Mouse (Mus musculus): ENCODE data around the gene Gm29133. TPM values are rescaled to one million over a fixed set of nuclear protein-coding genes. Genes with fewer than 3 reads are reported as not detected.

Gene Gm29133
- not detected in 2 replicates for polyA plus RNA-seq (2015; fragmentation: Nextera tagmentation; extraction: Ambion mirVana)

- Histone ChIP-seq H3K4me3 (no peak within 1 kb of the TSS), H3K27me3 (replicated peaks) (no peaks in the 10 kb centered on the region), H3K9ac (no peak within 1 kb of the TSS), H3K4me1 (no peaks in the 10 kb centered on the region), H3K27ac (replicated peaks) (no peak within 1 kb of the TSS), H3K36me3 (no peaks in the 10 kb centered on the region), H3K4me2 (no peak within 1 kb of the TSS), H3K9me3 (no peaks in the 10 kb centered on the region)
- WGBS = 56% methylated on average over 5 of the region's 5 CpGs
- no peak for ATAC-seq (ENCODE audit: extremely low read depth, insufficient number of reproducible peaks, low FRiP score, low TSS enrichment)
These were observed at the start of gene Gm29133 for GRCm38 (mm10) chr3:75747897-75748296. TSS of gene Gm29133 (plus strand) at chr3:75748197.

- Histone ChIP-seq H3K36me3 (no peaks in the 10 kb centered on the region), H3K27me3 (replicated peaks) (no peaks in the 10 kb centered on the region), H3K4me1 (peaks cover 10% of the 10 kb centered on the region), H3K9ac (no peak overlapping the region), H3K4me2 (no peak overlapping the region), H3K9me3 (no peaks in the 10 kb centered on the region), H3K4me3 (no peak overlapping the region), H3K27ac (replicated peaks) (no peak overlapping the region)
- WGBS = 85% methylated on average over 3 of the region's 3 CpGs
- no peak for ATAC-seq (ENCODE audit: extremely low read depth, insufficient number of reproducible peaks, low FRiP score, low TSS enrichment)
These were observed 48.9 kb upstream of the Gm29133 start for GRCm38 (mm10) chr3:75699088-75699487.

GRCm38 (mm10) chr3:75701336-75701735, 46.7 kb upstream of the Gm29133 start:
- Histone ChIP-seq H3K9me3 (no peaks in the 10 kb centered on the region), H3K4me2 (no peak overlapping the region), H3K4me3 (no peak overlapping the region), H3K27me3 (replicated peaks) (no peaks in the 10 kb centered on the region), H3K9ac (no peak overlapping the region), H3K27ac (replicated peaks) (no peak overlapping the region), H3K36me3 (no peaks in the 10 kb centered on the region), H3K4me1 (peaks cover 5% of the 10 kb centered on the region)
- 73% methylated on average over 3 of the region's 3 CpGs for WGBS
- no peak for ATAC-seq (ENCODE audit: extremely low read depth, insufficient number of reproducible peaks, low FRiP score, low TSS enrichment)

GRCm38 (mm10) chr3:75706536-75706935, 41.5 kb upstream of the Gm29133 start:
- H3K27ac ChIP-seq (replicated peaks) = no peak overlapping the region
- ATAC-seq (ENCODE audit: extremely low read depth, insufficient number of reproducible peaks, low FRiP score, low TSS enrichment) = no peak
- H3K4me1 ChIP-seq = no peaks in the 10 kb centered on the region
- H3K9ac ChIP-seq = no peak overlapping the region
- WGBS = 49% methylated on average over 3 of the region's 3 CpGs
- H3K9me3 ChIP-seq = no peaks in the 10 kb centered on the region
- H3K4me2 ChIP-seq = no peak overlapping the region
- no peaks in the 10 kb centered on the region for H3K27me3 ChIP-seq (replicated peaks)
- no peaks in the 10 kb centered on the region for H3K36me3 ChIP-seq
- no peak overlapping the region for H3K4me3 ChIP-seq

GRCm38 (mm10) chr3:75713678-75714295, 34.2 kb upstream of the Gm29133 start:
- Histone ChIP-seq H3K4me2 (no peak overlapping the region), H3K9me3 (no peaks in the 10 kb centered on the region), H3K4me1 (no peaks in the 10 kb centered on the region), H3K4me3 (no peak overlapping the region), H3K9ac (no peak overlapping the region), H3K27me3 (replicated peaks) (no peaks in the 10 kb centered on the region), H3K36me3 (no peaks in the 10 kb centered on the region), H3K27ac (replicated peaks) (no peak overlapping the region)
- WGBS = 67% methylated on average over 3 of the region's 3 CpGs
- no peak for ATAC-seq (ENCODE audit: extremely low read depth, insufficient number of reproducible peaks, low FRiP score, low TSS enrichment)

- WGBS = 23% methylated on average over 2 of the region's 2 CpGs
- ATAC-seq (ENCODE audit: extremely low read depth, insufficient number of reproducible peaks, low FRiP score, low TSS enrichment) = no peak
- H3K27me3 ChIP-seq (replicated peaks) = no peaks in the 10 kb centered on the region
- no peak overlapping the region for H3K4me2 ChIP-seq
- H3K4me1 ChIP-seq = no peaks in the 10 kb centered on the region
- no peak overlapping the region for H3K4me3 ChIP-seq
- no peak overlapping the region for H3K27ac ChIP-seq (replicated peaks)
- no peaks in the 10 kb centered on the region for H3K9me3 ChIP-seq
- no peak overlapping the region for H3K9ac ChIP-seq
- H3K36me3 ChIP-seq = no peaks in the 10 kb centered on the region
These were observed 27.3 kb upstream of the Gm29133 start for GRCm38 (mm10) chr3:75720663-75721062.

- no peaks in the 10 kb centered on the region for H3K4me1 ChIP-seq
- H3K27ac ChIP-seq (replicated peaks) = no peak overlapping the region
- H3K9me3 ChIP-seq = no peaks in the 10 kb centered on the region
- 63% methylated on average over 3 of the region's 3 CpGs for WGBS
- ATAC-seq (ENCODE audit: extremely low read depth, insufficient number of reproducible peaks, low FRiP score, low TSS enrichment) = no peak
- H3K36me3 ChIP-seq = no peaks in the 10 kb centered on the region
- H3K4me2 ChIP-seq = no peak overlapping the region
- H3K9ac ChIP-seq = no peak overlapping the region
- H3K27me3 ChIP-seq (replicated peaks) = no peaks in the 10 kb centered on the region
- H3K4me3 ChIP-seq = no peak overlapping the region
These were observed 16.9 kb upstream of the Gm29133 start for GRCm38 (mm10) chr3:75730982-75731600.

- H3K27me3 ChIP-seq (replicated peaks) = no peaks in the 10 kb centered on the region
- no peak overlapping the region for H3K4me3 ChIP-seq
- H3K4me1 ChIP-seq = no peaks in the 10 kb centered on the region
- no peaks in the 10 kb centered on the region for H3K36me3 ChIP-seq
- no peaks in the 10 kb centered on the region for H3K9me3 ChIP-seq
- no peak for ATAC-seq (ENCODE audit: extremely low read depth, insufficient number of reproducible peaks, low FRiP score, low TSS enrichment)
- 57% methylated on average over 4 of the region's 4 CpGs for WGBS
- H3K27ac ChIP-seq (replicated peaks) = no peak overlapping the region
- no peak overlapping the region for H3K9ac ChIP-seq
- no peak overlapping the region for H3K4me2 ChIP-seq
These were observed 4.1 kb upstream of the Gm29133 start for GRCm38 (mm10) chr3:75743664-75744437.

- Histone ChIP-seq H3K36me3 (no peaks in the 10 kb centered on the region), H3K4me2 (no peak overlapping the region), H3K27me3 (replicated peaks) (no peaks in the 10 kb centered on the region), H3K9ac (no peak overlapping the region), H3K4me3 (no peak overlapping the region), H3K27ac (replicated peaks) (no peak overlapping the region), H3K4me1 (no peaks in the 10 kb centered on the region), H3K9me3 (no peaks in the 10 kb centered on the region)
- 43% methylated on average over 2 of the region's 2 CpGs for WGBS
- ATAC-seq (ENCODE audit: extremely low read depth, insufficient number of reproducible peaks, low FRiP score, low TSS enrichment) = no peak
These were observed 2.7 kb upstream of the Gm29133 start for GRCm38 (mm10) chr3:75745343-75745742.

- H3K9ac ChIP-seq = no peak overlapping the region
- WGBS = 66% methylated on average over 2 of the region's 2 CpGs
- 0 out of 2 replicates have a peak, but pooled peaks cover 6% of the 10 kb centered on the region for H3K4me1 ChIP-seq
- H3K36me3 ChIP-seq = no peaks in the 10 kb centered on the region
- H3K4me3 ChIP-seq = no peak overlapping the region
- ATAC-seq (ENCODE audit: extremely low read depth, insufficient number of reproducible peaks, low FRiP score, low TSS enrichment) = no peak
- H3K27ac ChIP-seq (replicated peaks) = no peak overlapping the region
- H3K27me3 ChIP-seq (replicated peaks) = no peaks in the 10 kb centered on the region
- no peak overlapping the region for H3K4me2 ChIP-seq
- no peaks in the 10 kb centered on the region for H3K9me3 ChIP-seq
These were observed 15.4 kb downstream of the Gm29133 start for GRCm38 (mm10) chr3:75763351-75763750.

- Histone ChIP-seq H3K4me1 (no peaks in the 10 kb centered on the region), H3K27ac (replicated peaks) (no peak overlapping the region), H3K27me3 (replicated peaks) (no peaks in the 10 kb centered on the region), H3K9ac (no peak overlapping the region), H3K9me3 (no peaks in the 10 kb centered on the region), H3K36me3 (no peaks in the 10 kb centered on the region), H3K4me2 (no peak overlapping the region), H3K4me3 (no peak overlapping the region)
- ATAC-seq (ENCODE audit: extremely low read depth, insufficient number of reproducible peaks, low FRiP score, low TSS enrichment) = no peak
- WGBS = 76% methylated on average over 2 of the region's 2 CpGs
These were observed 26.3 kb downstream of the Gm29133 start for GRCm38 (mm10) chr3:75774253-75774652.
